Mouse (Mus musculus) liver, postnatal 0 days (tissue): Measurements from ENCODE around the gene Rnf26. TPM values are rescaled to one million over a fixed set of nuclear protein-coding genes. Genes with fewer than 3 reads are reported as not detected.
"Not testable (repeated sequence)": the region's sequence is repeated elsewhere in the genome, so short reads cannot be mapped to it uniquely, and the experiment has no call there.

Experiments
- ATAC-seq: fragments of 200-750 bp; cut with Nextera tagmentation; 2 replicates; pipeline ENCODE4 v1.8.0; 2017; ENCODE audit warnings: mild to moderate bottlenecking, moderate library complexity
- DNase-seq: peaks from one replicate; pipeline ENCODE4 v3.0.0-alpha.2; 2016
- H3K27ac ChIP-seq: fragments of 300-500 bp; sonication (generic); 2 replicates; pipeline ENCODE4 v1.5.1; 2014; ENCODE audit warnings: antibody characterized with exemption, moderate library complexity, mild to moderate bottlenecking, low read depth
- H3K27me3 ChIP-seq: fragments of 300-500 bp; sonication (generic); 2 replicates; pipeline ENCODE4 v1.6.1; 2014; ENCODE audit warnings: low read length, control low read depth, mixed read lengths; ENCODE audit not compliant: insufficient read depth
- H3K36me3 ChIP-seq: fragments of 300-500 bp; sonication (generic); replicated peaks from 2 replicates; pipeline ENCODE4 v1.6.1; 2014; ENCODE audit warnings: mild to moderate bottlenecking, control low read depth, low read length, moderate library complexity, mixed read lengths; ENCODE audit not compliant: insufficient read depth
- H3K4me1 ChIP-seq: fragments of 300-500 bp; sonication (generic); 2 replicates; pipeline ENCODE4 v1.6.1; 2014; ENCODE audit warnings: antibody characterized with exemption, mild to moderate bottlenecking, control low read depth; ENCODE audit not compliant: insufficient read depth
- H3K4me2 ChIP-seq: fragments of 300-500 bp; sonication (generic); 2 replicates; pipeline ENCODE4 v1.6.1; 2014; ENCODE audit warnings: low read depth, mild to moderate bottlenecking, low read length, moderate library complexity, mixed read lengths
- H3K4me3 ChIP-seq: fragments of 300-500 bp; sonication (generic); 2 replicates; pipeline ENCODE4 v1.5.1; 2014; ENCODE audit warnings: low read depth, low read length
- H3K9ac ChIP-seq: fragments of 300-500 bp; sonication (generic); replicated peaks from 2 replicates; pipeline ENCODE4 v1.6.1; 2014; ENCODE audit warnings: mild to moderate bottlenecking, moderate library complexity
- H3K9me3 ChIP-seq: fragments of 300-500 bp; sonication (generic); 2 replicates; pipeline ENCODE4 v1.6.1; 2016; ENCODE audit warnings: mild to moderate bottlenecking, control low read depth, low read length, mixed read lengths
- CTCF ChIP-seq: sonication (generic); IDR thresholded peaks from 2 replicates; pipeline ENCODE4 v1.5.1; 2016; ENCODE audit warnings: antibody characterized with exemption, low read depth
- EP300 ChIP-seq: IDR thresholded peaks from 2 replicates; pipeline ENCODE4 v1.6.1; 2016; ENCODE audit warnings: antibody characterized with exemption, low read depth, mild to moderate bottlenecking
- WGBS: fragments of 180-500 bp; shearing (Covaris S2); extraction: QIAGEN DNeasy Blood & Tissue Kit; methylation state at CpG from one replicate; pipeline ENCODE4 v1.1.7; 2014; ENCODE audit not compliant: insufficient replicate concordance; 5-methylcytosine and 5-hydroxymethylcytosine counted together
- polyA plus RNA-seq: library from polyadenylated mRNA; unstranded; fragments of >200 nt; fragmentation: Nextera tagmentation; extraction: Ambion mirVana; gene quantifications from 2 replicates; pipeline ENCODE4 v1.2.1, GENCODE M21; 2015

Gene Rnf26
- polyA plus RNA-seq, 1 experiment from 2014 or later: 18.8 TPM

- Histone ChIP-seq H3K4me3 (no peak overlapping the region), H3K9me3 (no peaks in the 10 kb centered on the region), H3K4me2 (no peak overlapping the region), H3K27me3 (no peaks in the 10 kb centered on the region), H3K4me1 (peaks cover 5% of the 10 kb centered on the region), H3K9ac (no peak overlapping the region), H3K36me3 (no peaks in the 10 kb centered on the region), H3K27ac (no peak overlapping the region)
- DNase-seq (peak; percentile 70), ATAC-seq (no peak)
- 51% methylated on average over 5 of the region's 5 CpGs for WGBS
- TF ChIP-seq EP300: no peak
- peak; percentile 79 for TF ChIP-seq CTCF
Measured at GRCm38 (mm10) chr9:44119011-44119410, 5.7 kb upstream of the Rnf26 start.

GRCm38 (mm10) chr9:44116182-44116581 lies 2.9 kb upstream of the Rnf26 start:
- TF ChIP-seq EP300 (no peak), CTCF (peak; percentile 48)
- no peaks in the 10 kb centered on the region for H3K36me3 ChIP-seq
- H3K4me3 ChIP-seq: no peak overlapping the region
- H3K27me3 ChIP-seq: no peaks in the 10 kb centered on the region
- ATAC-seq (no peak), DNase-seq (no peak)
- no peaks in the 10 kb centered on the region for H3K9me3 ChIP-seq
- 82% methylated on average over 4 of the region's 4 CpGs for WGBS
- no peak overlapping the region for H3K27ac ChIP-seq
- no peak overlapping the region for H3K4me2 ChIP-seq
- H3K9ac ChIP-seq: no peak overlapping the region
- peaks cover 8% of the 10 kb centered on the region for H3K4me1 ChIP-seq

GRCm38 (mm10) chr9:44115599-44115998 lies 2.3 kb upstream of the Rnf26 start:
- Histone ChIP-seq H3K4me2 (no peak overlapping the region), H3K9ac (no peak overlapping the region), H3K36me3 (no peaks in the 10 kb centered on the region), H3K4me3 (no peak overlapping the region), H3K4me1 (peaks cover 8% of the 10 kb centered on the region), H3K27ac (no peak overlapping the region), H3K27me3 (no peaks in the 10 kb centered on the region), H3K9me3 (no peaks in the 10 kb centered on the region)
- WGBS: 84% methylated on average over 9 of the region's 9 CpGs
- no peak for TF ChIP-seq CTCF
- TF ChIP-seq EP300: no peak
- ATAC-seq (no peak), DNase-seq (no peak)

- Histone ChIP-seq H3K9ac (no peak overlapping the region), H3K4me1 (peaks cover 19% of the 10 kb centered on the region), H3K27me3 (no peaks in the 10 kb centered on the region), H3K9me3 (no peaks in the 10 kb centered on the region), H3K4me3 (no peak overlapping the region), H3K36me3 (no peaks in the 10 kb centered on the region; the same call in 1 of the 2 replicates), H3K4me2 (no peak overlapping the region), H3K27ac (no peak overlapping the region)
- ATAC-seq (no peak), DNase-seq (no peak)
- 71% methylated on average over 2 of the region's 2 CpGs for WGBS
- no peak for TF ChIP-seq EP300
- TF ChIP-seq CTCF: no peak
Measured at GRCm38 (mm10) chr9:44114453-44114852, 1.1 kb upstream of the Rnf26 start.

- not testable (repeated sequence) for DNase-seq, H3K9ac ChIP-seq, H3K27ac ChIP-seq, ATAC-seq, H3K9me3 ChIP-seq, H3K27me3 ChIP-seq
- peak overlapping the region; percentile 88; the same call in 1 of the 2 replicates for H3K4me3 ChIP-seq
- H3K4me1 ChIP-seq: peaks cover 28% of the 10 kb centered on the region
- peak overlapping the region; percentile 26; the same call in 1 of the 2 replicates for H3K4me2 ChIP-seq
- WGBS: 64% methylated on average over 9 of the region's 12 CpGs
- H3K36me3 ChIP-seq: peaks cover 11% of the 10 kb centered on the region; the same call in 1 of the 2 replicates
Measured at GRCm38 (mm10) chr9:44111909-44112308, 1.4 kb downstream of the Rnf26 start.

- Histone ChIP-seq H3K4me1 (peaks cover 28% of the 10 kb centered on the region), H3K4me3 (peak overlapping the region; percentile 17; the same call in 1 of the 2 replicates), H3K9me3 (no peaks in the 10 kb centered on the region), H3K4me2 (peak overlapping the region; percentile 56), H3K36me3 (peaks cover 14% of the 10 kb centered on the region), H3K27me3 (no peaks in the 10 kb centered on the region), H3K9ac (0 out of 2 replicates have a peak overlapping the region, but pooled peaks have one; percentile 21), H3K27ac (no peak overlapping the region)
- peak; percentile 88 for TF ChIP-seq CTCF
- no peak for TF ChIP-seq EP300
- ATAC-seq: no peak
- WGBS: 30% methylated on average over 9 of the region's 9 CpGs
- peak; percentile 82 for DNase-seq
Measured at GRCm38 (mm10) chr9:44109360-44110095, 3.8 kb downstream of the Rnf26 start.
